Mouse (Mus musculus) hindbrain, postnatal 0 days (tissue): ENCODE data around the gene Slc46a3. TPM values are rescaled to one million over a fixed set of nuclear protein-coding genes. Genes with fewer than 3 reads are reported as not detected.

Experiments used
- ATAC-seq: fragments of 200-750 bp; cut with Nextera tagmentation; 2 replicates; pipeline ENCODE4 v1.8.0; 2017; ENCODE audit warnings: mild to moderate bottlenecking, moderate TSS enrichment, moderate library complexity
- DNase-seq: peaks from one replicate; pipeline ENCODE4 v3.0.0-alpha.2; 2015; ENCODE audit warnings: low spot score
- H3K27ac ChIP-seq: fragments of 300-500 bp; sonication (generic); 2 replicates; pipeline ENCODE4 v1.5.1; 2014; ENCODE audit warnings: mild to moderate bottlenecking
- H3K27me3 ChIP-seq: fragments of 300-500 bp; sonication (generic); 2 replicates; pipeline ENCODE4 v1.6.1; 2014; ENCODE audit warnings: low read length, mixed read lengths; ENCODE audit not compliant: insufficient read depth
- H3K36me3 ChIP-seq: fragments of 300-500 bp; sonication (generic); 2 replicates; pipeline ENCODE4 v1.6.1; 2014; ENCODE audit warnings: low read length, mixed read lengths; ENCODE audit not compliant: insufficient read depth
- H3K4me1 ChIP-seq: fragments of 300-500 bp; sonication (generic); 2 replicates; pipeline ENCODE4 v1.6.1; 2014; ENCODE audit warnings: antibody characterized with exemption, low read length, mixed read lengths; ENCODE audit not compliant: insufficient read depth
- H3K4me2 ChIP-seq: fragments of 300-500 bp; sonication (generic); 2 replicates; pipeline ENCODE4 v1.6.1; 2014; ENCODE audit warnings: low read depth, mild to moderate bottlenecking, low read length, moderate library complexity, mixed read lengths
- H3K4me3 ChIP-seq: fragments of 300-500 bp; sonication (generic); 2 replicates; pipeline ENCODE4 v1.5.1; 2014; ENCODE audit warnings: low read length
- H3K9ac ChIP-seq: fragments of 300-500 bp; sonication (generic); replicated peaks from 2 replicates; pipeline ENCODE4 v1.6.1; 2014; ENCODE audit warnings: mild to moderate bottlenecking, low read length, moderate library complexity, mixed read lengths
- H3K9me3 ChIP-seq: fragments of 300-500 bp; sonication (generic); 2 replicates; pipeline ENCODE4 v1.6.1; 2016; ENCODE audit warnings: low read length, mixed read lengths
- CTCF ChIP-seq: IDR thresholded peaks from 2 replicates; pipeline ENCODE4 v1.5.1; 2016; ENCODE audit warnings: antibody characterized with exemption, control low read depth, low read depth
- WGBS: fragments of 180-500 bp; shearing (Covaris S2); extraction: QIAGEN DNeasy Blood & Tissue Kit; methylation state at CpG from one replicate; pipeline ENCODE4 v1.1.7; 2014; 5-methylcytosine and 5-hydroxymethylcytosine counted together
- polyA plus RNA-seq: library from polyadenylated mRNA; unstranded; fragments of >200 nt; fragmentation: Nextera tagmentation; extraction: Ambion mirVana; gene quantifications from 2 replicates; pipeline ENCODE4 v1.2.1, GENCODE M21; 2015
- total RNA-seq: library from RNA; depleted of rRNA; stranded (reverse); fragments of >200 nt; gene quantifications from 2 replicates; pipeline ENCODE4 v1.2.3, GENCODE M21; 2014; rRNA removed

Slc46a3 gene
- 6.2 and 6.5 TPM in 2 replicates for total RNA-seq
- 6.1 and 6.4 TPM in 2 replicates for polyA plus RNA-seq

DNA sequence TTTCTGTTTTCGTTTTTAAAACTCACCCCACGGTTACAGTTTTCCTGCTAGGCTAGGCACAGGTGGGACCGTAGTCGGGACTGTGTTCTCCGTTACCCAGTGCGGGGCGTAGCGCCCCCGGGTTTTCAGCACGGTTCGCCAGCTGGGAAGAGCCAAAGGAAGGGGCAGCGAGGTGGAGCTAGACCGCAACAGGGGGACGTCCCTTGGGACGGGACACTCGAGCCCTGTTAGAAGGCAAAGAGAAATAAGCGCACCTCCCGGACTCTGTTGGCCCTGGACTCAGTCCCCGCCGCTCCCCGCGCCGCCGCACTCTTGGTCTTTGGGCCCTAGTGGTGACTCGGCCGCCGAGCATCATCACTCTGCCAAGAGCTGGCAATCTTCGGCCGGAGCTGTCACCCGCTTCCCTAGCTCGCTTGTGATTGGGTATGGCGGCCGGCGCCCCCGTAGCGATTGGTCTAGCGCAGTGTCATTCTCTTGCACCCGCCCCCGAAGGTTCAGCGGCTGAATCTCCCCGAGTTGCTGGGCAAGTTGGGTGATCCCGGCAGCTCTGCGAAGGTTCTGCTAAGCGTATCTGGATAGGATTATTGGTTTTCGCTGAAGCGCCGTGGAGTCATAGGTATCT is at the start of gene Slc46a3:
Gene Slc46a3, minus strand, starts transcription at position 361 of the 622 bp plus-strand sequence.
- DNase-seq (peak; percentile 96), ATAC-seq (peak; percentile 99)
- H3K4me2 ChIP-seq = peak within 1 kb of the TSS; percentile 96
- no peaks in the 10 kb centered on the region for H3K36me3 ChIP-seq
- no peaks in the 10 kb centered on the region for H3K27me3 ChIP-seq
- WGBS = under 1% methylated on average over 47 of the region's 47 CpGs
- TF ChIP-seq CTCF = peak; percentile 68
- peak within 1 kb of the TSS; percentile 78 for H3K4me3 ChIP-seq
- no peaks in the 10 kb centered on the region for H3K9me3 ChIP-seq
- no peaks in the 10 kb centered on the region for H3K4me1 ChIP-seq
- peak within 1 kb of the TSS; percentile 61 for H3K9ac ChIP-seq
- H3K27ac ChIP-seq = peak within 1 kb of the TSS; percentile 32; the same call in 1 of the 2 replicates

DNA sequence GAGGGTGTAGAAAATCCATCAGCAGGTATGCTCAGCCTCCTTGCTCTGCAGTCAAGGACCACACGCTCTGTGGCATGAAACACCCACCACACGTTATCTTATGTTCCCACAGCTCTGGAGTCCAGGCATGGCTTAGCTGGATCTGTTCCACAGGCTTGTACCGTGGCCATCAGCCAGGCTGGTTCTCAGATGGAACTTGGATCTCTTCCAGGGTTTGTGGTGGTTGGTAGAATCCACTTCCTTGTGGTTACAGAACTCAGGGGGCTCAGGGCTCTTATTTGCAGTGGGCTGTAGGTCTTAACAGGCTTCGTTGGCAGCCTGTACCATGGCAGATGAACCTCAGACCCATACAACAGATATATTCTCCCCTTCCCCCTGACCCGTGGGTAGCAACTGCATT is 44.6 kb upstream of the Slc46a3 start:
- no peak for TF ChIP-seq CTCF
- Histone ChIP-seq H3K36me3 (no peaks in the 10 kb centered on the region), H3K27me3 (no peaks in the 10 kb centered on the region), H3K27ac (no peak overlapping the region), H3K9ac (no peak overlapping the region), H3K4me3 (no peak overlapping the region), H3K4me2 (no peak overlapping the region), H3K4me1 (no peaks in the 10 kb centered on the region), H3K9me3 (no peaks in the 10 kb centered on the region)
- DNase-seq = peak; percentile 74
- WGBS = 39% methylated on average over 5 of the region's 5 CpGs
- no peak for ATAC-seq

DNA sequence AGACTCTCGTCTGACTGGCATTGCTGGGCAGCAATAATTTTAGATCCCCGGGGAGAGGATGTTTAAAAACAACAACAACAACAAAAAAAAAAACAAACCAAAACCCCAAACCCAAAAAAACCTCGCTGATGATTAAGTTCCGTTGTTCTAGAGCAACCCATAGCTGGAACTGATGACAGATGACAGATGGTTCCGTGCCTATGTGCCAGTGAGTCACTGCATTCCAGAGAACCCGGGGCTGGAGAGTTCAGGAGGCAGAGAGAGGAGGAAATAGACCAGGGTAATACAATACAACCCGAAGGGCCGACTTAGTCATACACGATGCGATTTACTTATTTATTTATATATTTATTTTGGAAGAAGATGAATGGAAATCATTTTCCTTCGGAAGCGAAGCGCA is 40.5 kb upstream of the Slc46a3 start:
- no peak overlapping the region for H3K4me2 ChIP-seq
- no peak for DNase-seq
- 87% methylated on average over 13 of the region's 13 CpGs for WGBS
- H3K9me3 ChIP-seq = no peaks in the 10 kb centered on the region
- ATAC-seq = no peak
- no peak for TF ChIP-seq CTCF
- no peaks in the 10 kb centered on the region for H3K27me3 ChIP-seq
- no peak overlapping the region for H3K4me3 ChIP-seq
- H3K4me1 ChIP-seq = no peaks in the 10 kb centered on the region
- no peak overlapping the region for H3K27ac ChIP-seq
- H3K36me3 ChIP-seq = no peaks in the 10 kb centered on the region
- H3K9ac ChIP-seq = no peak overlapping the region

DNA sequence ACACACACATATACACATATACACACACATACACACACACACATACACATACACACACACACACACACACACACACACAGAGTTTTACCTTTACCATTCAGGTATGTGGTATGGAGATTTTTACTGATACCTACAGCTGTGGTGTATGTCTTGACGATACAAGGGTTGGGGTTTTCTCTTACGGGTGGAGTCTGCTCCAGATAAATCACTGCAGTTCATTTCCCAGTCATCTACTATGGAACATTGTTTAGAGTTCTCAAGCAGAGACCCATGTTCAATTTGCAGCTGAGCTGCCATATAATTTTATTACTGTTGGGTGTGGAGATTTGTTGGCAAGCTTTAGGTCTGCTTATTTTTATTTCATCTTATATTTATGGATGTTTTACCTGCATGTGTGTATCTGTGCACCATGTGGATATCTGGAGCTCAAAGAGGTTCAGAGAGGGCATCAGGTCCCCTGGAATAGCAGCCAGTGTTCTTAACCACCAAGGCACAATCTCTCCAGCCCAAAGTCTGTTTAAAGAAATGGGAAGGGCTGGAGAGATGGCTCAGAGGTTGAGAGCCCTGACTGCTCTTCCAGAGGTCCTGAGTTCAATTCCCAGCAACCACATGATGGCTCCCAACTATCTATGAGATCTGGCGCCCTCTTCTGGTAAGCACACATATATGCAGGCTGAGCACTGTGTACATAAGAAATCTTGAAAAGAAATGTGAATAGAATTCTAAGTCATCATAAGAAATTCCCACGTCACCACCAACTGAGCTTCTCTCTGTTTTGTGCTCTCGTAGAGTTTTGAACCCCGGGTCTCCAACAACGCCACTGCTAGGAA is 34.3 kb upstream of the Slc46a3 start:
- Histone ChIP-seq H3K27me3 (no peaks in the 10 kb centered on the region), H3K9me3 (no peaks in the 10 kb centered on the region), H3K9ac (no peak overlapping the region), H3K4me3 (no peak overlapping the region), H3K4me1 (no peaks in the 10 kb centered on the region), H3K36me3 (no peaks in the 10 kb centered on the region), H3K27ac (no peak overlapping the region), H3K4me2 (no peak overlapping the region)
- no peak for ATAC-seq
- TF ChIP-seq CTCF = no peak
- WGBS = 83% methylated on average over 7 of the region's 7 CpGs
- DNase-seq = no peak

DNA sequence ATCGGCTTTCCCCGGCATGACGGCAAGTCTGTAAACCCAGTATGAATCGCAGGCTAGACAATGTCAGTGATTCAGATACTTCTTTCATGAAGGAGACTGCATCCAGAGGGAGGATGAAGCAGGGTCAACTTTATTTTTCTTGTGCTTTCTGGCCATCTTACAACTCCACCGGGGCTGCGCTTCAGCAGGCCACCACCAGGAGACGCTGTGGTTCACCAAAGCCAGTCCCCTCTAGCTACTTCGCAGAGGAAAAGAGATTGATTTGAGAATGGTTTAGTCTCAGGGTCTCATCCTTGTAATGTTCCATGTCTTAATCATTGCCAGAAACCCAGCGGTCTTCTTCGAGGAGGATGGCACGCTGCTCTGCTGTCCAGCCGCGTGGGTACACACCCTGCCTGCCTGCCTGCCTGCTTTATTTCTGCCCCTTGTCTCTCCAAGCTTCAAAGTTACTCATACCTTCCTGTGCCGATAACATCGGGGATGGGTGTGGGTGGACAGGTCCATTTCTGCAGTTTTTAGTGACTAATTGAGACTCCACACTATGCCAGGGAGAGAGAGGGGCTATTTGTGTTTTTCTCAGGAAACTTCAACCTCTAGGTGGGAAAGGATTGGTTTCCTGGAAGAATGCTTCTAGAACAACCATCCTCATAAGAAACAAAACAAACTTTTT is 31.5 kb upstream of the Slc46a3 start:
- 71% methylated on average over 15 of the region's 15 CpGs for WGBS
- H3K27ac ChIP-seq = no peak overlapping the region
- TF ChIP-seq CTCF = peak; percentile 72
- no peak overlapping the region for H3K9ac ChIP-seq
- ATAC-seq = no peak
- no peak overlapping the region for H3K4me3 ChIP-seq
- H3K36me3 ChIP-seq = no peaks in the 10 kb centered on the region
- no peak overlapping the region for H3K4me2 ChIP-seq
- no peaks in the 10 kb centered on the region for H3K9me3 ChIP-seq
- H3K27me3 ChIP-seq = no peaks in the 10 kb centered on the region
- peak; percentile 24 for DNase-seq
- H3K4me1 ChIP-seq = no peaks in the 10 kb centered on the region

DNA sequence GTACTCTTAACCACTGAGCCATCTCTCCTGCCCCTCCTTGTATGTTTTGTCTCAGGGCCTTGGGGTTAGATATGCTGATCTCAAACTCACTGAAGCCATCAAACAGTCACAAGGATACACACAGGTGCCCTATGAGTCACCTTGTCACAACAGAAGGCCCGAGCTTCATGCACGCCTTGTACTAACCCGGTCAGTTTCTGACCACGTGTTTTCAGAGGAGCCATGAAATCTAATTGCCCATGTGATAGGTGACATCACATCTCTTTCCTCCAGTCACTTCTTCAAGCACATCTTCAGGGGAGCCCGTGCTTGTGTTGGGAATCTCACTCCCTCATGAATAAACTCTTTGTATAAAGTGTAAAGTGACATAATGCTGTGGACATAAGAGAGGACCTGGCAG is 30.0 kb upstream of the Slc46a3 start:
- TF ChIP-seq CTCF = no peak
- no peaks in the 10 kb centered on the region for H3K4me1 ChIP-seq
- no peaks in the 10 kb centered on the region for H3K27me3 ChIP-seq
- no peak for ATAC-seq
- H3K36me3 ChIP-seq = no peaks in the 10 kb centered on the region
- H3K27ac ChIP-seq = no peak overlapping the region
- DNase-seq = no peak
- 84% methylated on average over 5 of the region's 5 CpGs for WGBS
- H3K9ac ChIP-seq = no peak overlapping the region
- no peak overlapping the region for H3K4me3 ChIP-seq
- no peaks in the 10 kb centered on the region for H3K9me3 ChIP-seq
- no peak overlapping the region for H3K4me2 ChIP-seq
